Mouse (Mus musculus) induced T-regulatory cell, adult 2 months (primary cell): ENCODE data around the gene Bnip2.

Experiments used
- DNase-seq: peaks from one replicate; pipeline ENCODE4 v3.0.0-alpha.2; 2012; ENCODE audit warnings: low read depth

The Bnip2 gene

GRCm38 (mm10) chr9:69989303-69990121, at the start of gene Bnip2:
Gene Bnip2, plus strand, starts transcription at chr9:69989466.
- DNase-seq: peak; percentile 92

- peak; percentile 77 for DNase-seq
Measured at GRCm38 (mm10) chr9:69940839-69941490, 48.3 kb upstream of the Bnip2 start.

DNA sequence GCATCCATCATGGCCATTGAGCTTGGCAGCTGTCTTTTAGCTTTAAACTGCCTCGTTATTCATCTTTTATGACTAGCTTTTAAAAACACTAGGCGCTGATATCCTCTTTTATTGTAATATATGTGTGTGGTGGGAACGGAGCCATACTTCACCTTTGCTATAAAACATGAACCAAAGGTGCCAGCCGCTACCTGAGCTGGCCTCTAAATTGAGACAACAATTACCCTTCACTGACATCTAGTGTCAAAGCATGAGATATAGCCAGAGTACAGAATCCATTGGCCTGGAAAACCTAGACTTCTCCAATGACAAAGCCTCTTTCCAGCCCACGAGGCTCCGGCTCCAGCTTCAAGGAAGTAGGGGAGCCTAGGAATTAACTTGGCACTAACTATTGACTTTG, 47.7 kb upstream of the Bnip2 start:
- DNase-seq: no peak

- DNase-seq: peak; percentile 81
Measured at GRCm38 (mm10) chr9:69948964-69949363, 40.3 kb upstream of the Bnip2 start.

GRCm38 (mm10) chr9:69949641-69950040, 39.6 kb upstream of the Bnip2 start:
- DNase-seq: no peak

DNA sequence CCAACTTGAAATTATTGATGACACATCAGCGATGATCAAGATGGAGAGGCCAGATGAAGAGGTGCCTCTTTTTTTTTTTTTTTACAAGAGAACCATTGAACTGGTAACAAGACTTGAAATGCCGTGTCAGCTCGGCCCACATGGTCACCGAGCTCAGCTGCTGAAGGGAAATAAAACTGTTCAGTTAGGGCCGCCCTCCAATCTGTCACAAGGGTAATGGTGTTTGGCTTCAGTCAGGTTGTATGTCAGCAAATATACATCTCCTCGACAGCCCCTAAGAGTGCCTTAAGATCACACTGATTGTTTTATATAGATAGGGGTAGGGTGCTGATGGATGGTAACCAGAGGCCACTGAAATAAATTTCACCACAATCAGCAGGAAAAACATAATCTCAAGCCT, 28.3 kb upstream of the Bnip2 start:
- DNase-seq: no peak

DNA sequence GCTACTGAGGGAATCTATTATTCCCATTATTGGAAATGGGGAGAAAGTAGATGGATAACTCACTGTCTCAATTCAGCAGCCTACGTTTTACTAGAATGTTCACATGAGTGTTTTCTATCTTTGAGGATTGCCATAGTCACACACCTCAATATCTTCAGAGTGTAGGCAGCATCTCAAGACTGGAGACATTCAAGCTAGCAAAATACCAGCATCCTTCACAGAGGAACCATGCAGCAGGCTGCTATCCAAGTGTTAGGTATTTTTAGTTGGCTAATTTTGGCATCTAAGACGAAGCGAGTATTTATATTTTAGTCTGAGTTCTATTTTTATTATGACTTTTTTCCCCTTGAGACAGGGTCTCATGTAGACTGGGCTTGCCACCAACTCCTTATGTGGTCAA, 24.9 kb upstream of the Bnip2 start:
- no peak for DNase-seq

DNA sequence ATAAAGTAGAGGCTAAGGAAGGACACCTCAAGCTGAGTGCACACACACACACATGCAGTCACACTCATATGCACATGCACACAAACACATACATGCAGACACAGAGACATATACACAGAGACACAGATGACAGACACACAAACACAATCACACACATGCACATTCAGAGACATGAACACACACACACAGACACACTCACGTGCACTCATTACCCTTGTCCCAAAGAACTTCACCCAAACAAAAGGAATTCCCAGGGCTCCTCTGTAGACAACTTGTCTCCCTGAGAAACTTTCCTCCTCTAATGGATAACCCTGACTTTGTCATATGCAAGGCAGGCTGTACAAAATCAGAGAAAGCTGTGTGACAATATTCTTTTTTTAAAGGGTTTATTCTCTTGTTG, 3.7 kb upstream of the Bnip2 start:
- DNase-seq: no peak

- DNase-seq: no peak
Measured at GRCm38 (mm10) chr9:69986063-69986462, 3.2 kb upstream of the Bnip2 start.

DNA sequence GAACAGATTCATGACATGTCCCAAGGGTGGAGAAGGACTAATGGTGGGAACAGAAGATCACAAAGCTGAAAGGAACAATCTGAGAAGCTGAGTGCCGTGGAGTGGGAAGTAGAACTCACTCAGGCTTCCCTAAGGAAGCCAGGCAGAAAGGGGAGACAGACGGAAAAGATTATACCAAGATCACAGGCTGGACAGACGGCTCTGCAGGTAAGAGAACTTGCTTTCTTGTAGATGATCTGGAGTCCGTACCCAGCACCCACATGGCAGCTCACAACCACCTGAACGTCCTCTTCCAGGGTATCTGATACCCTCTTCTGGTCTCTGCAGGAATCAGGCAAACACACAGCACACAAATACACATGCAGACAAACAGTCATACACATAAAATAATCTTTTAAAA, 2.7 kb upstream of the Bnip2 start:
- DNase-seq: no peak

- peak; percentile 86 for DNase-seq
Measured at GRCm38 (mm10) chr9:69987579-69987978, 1.7 kb upstream of the Bnip2 start.

DNA sequence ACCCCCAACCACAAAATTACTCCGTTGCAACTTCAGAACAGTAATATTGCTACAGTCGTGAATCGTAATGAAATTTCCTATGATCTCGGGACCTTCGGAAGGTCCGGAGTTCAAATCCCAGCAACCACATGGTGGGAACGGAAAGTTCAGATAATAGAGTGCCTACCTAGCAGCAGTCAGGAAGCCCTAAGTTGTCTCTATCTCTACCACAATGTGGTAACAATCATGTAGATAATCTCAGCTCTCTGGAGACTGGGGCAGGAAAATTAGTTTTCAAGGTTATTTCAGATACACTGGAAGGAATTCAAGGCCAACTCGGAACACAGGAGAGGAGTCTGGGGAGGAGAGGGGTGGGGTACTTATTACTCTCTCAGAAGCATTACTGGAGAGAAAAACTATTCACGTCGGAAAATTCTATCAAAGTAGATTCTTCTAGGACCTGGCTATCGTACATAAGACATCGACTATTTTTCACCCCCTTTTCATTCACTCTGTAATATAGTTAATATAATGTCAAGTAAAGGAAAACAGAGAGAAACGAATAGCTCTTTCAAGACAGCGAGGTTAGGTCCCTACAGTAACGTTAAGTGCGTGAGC, 462 bp upstream of the Bnip2 start:
- no peak for DNase-seq

DNA sequence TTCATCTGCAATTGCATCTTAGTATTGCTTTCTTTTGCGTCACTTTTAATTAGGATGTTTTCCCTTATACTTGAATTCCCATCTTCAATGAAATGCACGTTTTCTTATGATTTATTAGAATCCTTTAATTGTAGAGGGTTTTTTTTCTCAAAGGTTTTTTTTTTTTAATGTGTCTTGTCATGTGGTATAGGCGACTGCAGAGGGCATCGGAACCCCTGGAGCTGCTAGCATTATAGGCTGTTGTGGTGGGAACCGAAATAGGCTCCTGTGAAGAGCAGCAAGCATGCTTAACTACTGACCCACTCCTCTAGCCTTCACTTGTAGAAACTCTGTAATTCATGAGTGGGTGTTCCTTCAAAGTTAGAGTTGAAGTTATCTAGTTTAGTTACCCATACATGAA, 1.1 kb downstream of the Bnip2 start:
- DNase-seq: peak; percentile 52

DNA sequence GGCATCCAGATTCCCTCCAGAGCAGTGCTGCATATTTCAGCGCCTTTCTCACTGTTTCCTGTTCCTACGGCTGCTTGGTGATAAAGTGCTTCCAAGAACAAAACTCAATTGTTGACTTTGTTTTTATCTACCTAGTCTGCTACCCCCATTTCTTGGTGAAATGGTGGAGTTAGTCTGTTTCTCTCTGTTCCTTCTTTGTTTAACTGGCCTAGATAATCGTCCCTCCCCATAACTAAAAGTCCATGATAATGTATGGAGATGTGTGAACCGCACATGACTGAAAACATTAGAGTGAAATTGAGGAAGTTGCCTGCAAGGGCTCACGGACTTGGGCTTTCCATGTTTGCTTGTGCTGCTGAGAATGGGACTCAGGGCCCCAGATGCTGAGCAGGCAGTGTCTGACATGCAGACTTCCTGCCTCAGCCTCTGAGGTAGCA, 3.6 kb downstream of the Bnip2 start:
- no peak for DNase-seq

- no peak for DNase-seq
Measured at GRCm38 (mm10) chr9:69993479-69993878, 4.2 kb downstream of the Bnip2 start.

- no peak for DNase-seq
Measured at GRCm38 (mm10) chr9:69994547-69994946, 5.3 kb downstream of the Bnip2 start.

GRCm38 (mm10) chr9:69999318-69999717, 10.1 kb downstream of the Bnip2 start:
- DNase-seq: peak; percentile 20

DNA sequence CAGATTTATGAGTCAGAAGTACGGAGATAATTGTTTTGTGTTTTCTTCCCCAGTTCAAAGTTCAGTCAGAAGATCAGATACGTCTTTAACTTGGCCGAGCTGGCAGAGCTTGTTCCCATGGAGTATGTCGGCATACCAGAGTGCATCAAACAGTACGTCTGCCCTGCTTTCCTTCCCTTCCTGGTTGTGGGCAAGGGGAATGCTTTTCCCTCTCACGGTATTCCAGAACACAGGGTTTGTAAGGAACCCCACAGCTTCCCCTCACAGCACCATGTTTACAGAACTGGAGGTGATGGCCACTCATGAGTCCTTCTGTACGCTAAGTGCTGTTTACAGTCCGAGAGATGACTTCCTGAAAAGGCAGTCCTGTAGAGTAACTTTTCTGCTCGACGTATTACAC, 14.2 kb downstream of the Bnip2 start:
- no peak for DNase-seq

GRCm38 (mm10) chr9:70006984-70007383, 17.7 kb downstream of the Bnip2 start:
- DNase-seq: no peak

DNA sequence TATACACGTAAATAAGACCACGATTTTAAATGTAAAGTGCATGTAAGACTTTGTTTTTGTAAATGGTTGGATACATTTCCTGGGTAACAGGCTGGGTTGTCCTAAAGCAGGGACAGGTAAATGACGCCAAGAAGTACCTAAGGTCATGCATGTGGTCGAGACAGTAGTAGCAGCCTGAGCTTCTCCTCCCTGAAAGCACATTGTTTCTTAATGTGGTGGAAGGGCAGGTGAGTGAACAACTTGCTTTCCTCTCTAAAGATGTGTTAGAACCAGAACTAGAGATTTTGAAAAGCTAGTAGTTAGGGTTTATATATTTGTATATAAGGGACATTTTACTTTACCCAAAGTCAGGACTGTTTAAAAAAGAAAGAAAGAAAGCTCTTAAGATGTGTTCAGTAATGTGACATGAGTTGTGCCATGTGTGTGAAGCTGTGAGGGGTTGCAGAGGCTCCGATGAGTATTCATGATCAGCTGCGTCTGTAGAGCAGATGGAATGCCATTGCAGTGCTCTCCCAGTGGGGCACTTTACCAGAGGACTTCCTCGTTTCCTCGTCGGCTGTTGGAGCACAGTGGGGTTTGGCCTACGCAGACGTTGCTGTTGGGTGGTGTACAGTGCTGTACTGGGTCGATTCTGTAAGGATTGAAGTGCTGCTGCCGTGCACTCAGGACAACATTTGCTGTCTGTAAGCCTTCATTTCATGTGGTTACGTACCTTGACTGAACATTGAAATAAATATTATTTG, 18.4 kb downstream of the Bnip2 start:
- DNase-seq: no peak

GRCm38 (mm10) chr9:70009754-70010304, 20.6 kb downstream of the Bnip2 start:
- no peak for DNase-seq
